Mouse (Mus musculus) spleen, adult 2 months (tissue): ENCODE measurements around the gene Zbtb46.

ENCODE experiments used
- CTCF ChIP-seq: fragments of 200-500 bp; IDR thresholded peaks from 2 replicates; pipeline ENCODE4 v1.5.1; 2011; ENCODE audit warnings: mild to moderate bottlenecking, inconsistent platforms; ENCODE audit not compliant: insufficient read depth, insufficient read length, insufficient replicate concordance; ENCODE audit errors: extremely low read depth
- POLR2A ChIP-seq: fragments of 200-500 bp; IDR thresholded peaks from 2 replicates; pipeline ENCODE4 v1.6.1; 2011; ENCODE audit warnings: low read depth, low read length, inconsistent platforms

GRCm38 (mm10) chr2:181472256-181472827, 13.1 kb upstream of the Zbtb46 start:
- TF ChIP-seq CTCF (no peak), POLR2A (no peak)
